Mouse (Mus musculus) cerebellum, adult 2 months (tissue): ENCODE measurements around the gene Pdgfa.

ENCODE experiments used
- CTCF ChIP-seq: fragments of 200-500 bp; IDR thresholded peaks from 2 replicates; pipeline ENCODE4 v1.5.1; 2011; ENCODE audit warnings: low read depth, mild to moderate bottlenecking, control low read depth, low read length, moderate library complexity, borderline replicate concordance; ENCODE audit not compliant: insufficient read depth
- POLR2A ChIP-seq: fragments of 200-500 bp; IDR thresholded peaks from 2 replicates; pipeline ENCODE4 v1.6.1; 2011; ENCODE audit warnings: low read length, control low read depth, borderline replicate concordance; ENCODE audit not compliant: insufficient read depth

DNA sequence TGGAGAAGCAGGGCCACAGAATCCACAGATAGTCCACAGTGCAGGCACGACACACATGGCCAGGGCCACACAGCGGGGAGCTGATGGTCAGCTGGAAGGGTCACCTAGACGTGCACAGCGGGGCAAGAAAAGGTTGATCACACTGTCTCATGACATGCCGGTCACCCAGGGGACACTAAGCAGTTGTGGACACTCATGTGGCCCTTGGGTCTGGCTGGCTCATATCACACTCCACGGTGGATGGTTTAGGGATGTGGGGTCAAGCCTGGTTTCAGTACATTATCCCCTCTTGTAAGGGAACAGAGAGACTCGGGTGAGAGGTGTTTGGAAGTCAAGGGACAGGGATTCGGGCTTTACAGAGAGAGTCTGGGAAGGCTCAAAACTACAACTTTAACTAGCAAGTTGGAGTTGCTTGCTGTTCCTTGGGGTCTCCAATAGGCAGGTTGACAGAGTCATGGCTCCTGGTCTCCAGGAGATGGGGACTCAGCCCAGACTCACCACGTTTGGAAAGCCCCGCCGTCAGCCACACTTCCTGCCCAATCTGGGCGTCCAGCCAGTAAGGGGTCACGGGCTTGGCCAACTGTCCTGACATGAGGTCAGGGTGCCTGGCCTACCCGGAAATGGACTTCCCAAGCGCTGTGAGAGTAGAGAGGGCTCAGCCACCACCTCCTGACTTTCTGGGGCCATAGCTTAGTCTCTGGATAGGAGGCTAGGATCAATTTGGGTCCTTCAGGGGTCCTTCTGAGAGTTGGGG lies 20.4 kb upstream of the Pdgfa start:
- TF ChIP-seq CTCF (no peak), POLR2A (no peak)
